Mouse (Mus musculus) lung, postnatal 4 days (tissue): Measurements from ENCODE around the gene Cyb561.

Experiments used
- DNase-seq, 2 experiments: peaks; one replicate each; pipeline ENCODE4 v3.0.0; 2021

Gene Cyb561

DNA sequence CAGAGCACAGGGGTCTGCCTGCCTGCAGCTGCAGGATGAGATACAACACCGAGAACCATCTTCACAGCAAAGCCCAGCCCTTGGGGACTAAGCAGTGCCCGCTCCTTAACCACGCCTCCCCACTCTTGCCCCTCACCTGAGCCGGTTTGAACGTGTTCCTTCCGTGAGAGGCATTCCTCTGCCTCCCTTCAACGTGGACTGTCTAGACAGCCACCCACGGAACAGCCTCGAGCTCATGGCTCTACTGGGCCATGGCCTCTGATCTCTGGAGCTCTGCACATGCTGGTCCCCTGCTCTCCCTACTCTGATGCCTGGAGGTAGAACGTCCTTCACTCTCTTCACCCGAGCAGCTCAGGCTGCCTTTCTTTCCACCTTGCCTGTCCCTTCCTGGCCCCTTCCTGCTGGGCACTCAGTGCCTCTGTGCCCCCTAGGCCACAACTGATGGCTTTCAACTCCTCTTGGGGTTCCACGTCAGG, at the start of gene Cyb561:
Gene Cyb561, minus strand, starts transcription at position 426 of the 476 bp plus-strand sequence.
- no peak for DNase-seq

DNA sequence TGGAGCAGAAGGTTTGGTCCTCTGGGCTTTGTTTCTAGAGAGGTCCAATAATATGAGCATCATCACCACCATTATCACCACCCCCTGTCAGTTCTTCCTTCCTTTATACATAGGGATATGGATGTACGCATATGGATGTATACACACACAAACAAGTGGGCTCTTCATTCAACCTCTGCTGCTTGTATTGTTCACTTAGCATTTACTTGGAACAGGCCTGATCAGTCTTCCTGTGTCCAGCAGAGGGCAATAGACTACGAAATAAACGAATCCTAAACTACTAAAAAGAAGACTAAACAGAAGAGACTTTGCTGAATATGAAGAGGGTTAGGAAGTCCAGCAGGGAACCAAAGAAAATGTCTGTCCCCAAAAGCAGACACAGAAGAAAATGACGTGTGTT, 48.6 kb upstream of the Cyb561 start:
- DNase-seq: peak in 1 of 2 experiments; percentile 20

DNA sequence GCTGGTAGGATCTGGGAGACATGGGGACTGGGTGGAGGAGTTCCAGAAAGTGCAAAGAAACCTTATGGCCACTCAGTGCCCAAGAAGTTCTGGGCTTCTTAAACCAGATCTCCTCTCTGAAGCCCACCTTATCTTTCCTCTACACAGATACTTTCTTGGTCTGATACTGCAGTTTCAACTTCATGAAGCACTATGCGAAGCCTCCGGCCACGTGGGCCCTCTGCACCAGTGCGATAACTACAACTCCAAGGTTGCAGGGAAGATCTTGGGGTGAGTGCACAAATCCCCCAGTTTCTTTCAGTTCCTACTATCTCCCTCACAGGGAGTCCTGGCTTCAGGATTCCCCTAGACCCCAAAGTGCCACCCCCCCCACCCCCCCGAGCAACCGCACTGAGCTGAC, 46.9 kb upstream of the Cyb561 start:
- no peak for DNase-seq

DNA sequence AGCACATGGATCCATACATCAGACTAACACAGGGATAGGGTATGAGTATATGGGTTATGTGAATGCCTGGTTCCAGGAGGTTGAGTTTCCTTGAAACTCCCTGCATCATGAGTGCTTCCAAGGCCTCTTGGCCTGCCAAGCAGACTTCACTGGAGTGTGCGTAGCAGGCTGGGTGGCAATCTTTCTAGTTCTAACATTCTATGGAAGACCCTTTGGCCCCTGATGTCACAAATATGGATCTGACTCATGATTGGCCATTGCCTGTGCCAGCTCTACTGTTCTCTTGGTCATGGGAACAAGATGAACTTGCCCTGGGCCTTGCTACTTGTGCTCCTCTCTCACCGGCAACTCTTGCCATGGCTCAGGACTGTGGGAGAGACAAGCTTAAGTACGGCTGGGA, 41.2 kb upstream of the Cyb561 start, which contains the start of gene Ace3:
Gene Ace3, plus strand, starts transcription at position 301 of the 400 bp plus-strand sequence.
- DNase-seq: no peak

DNA sequence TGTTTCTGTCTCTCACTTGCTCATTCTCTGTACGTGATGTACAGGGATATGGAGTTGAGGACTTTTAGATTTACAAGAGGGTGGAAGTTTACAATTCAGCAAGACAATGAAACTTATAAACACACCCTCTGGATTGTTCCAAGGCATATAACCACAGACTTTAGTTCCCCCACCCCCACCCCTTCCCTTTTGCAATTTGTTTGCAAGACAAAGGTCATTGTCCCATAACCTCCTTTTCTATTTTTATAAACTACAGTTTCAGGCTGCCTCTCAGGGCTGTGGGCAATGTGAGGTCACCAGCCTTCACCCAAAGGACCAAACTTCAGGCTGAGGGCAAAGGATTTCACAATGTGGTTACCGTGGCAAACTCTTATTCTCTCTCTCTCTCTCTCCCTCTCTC, 37.1 kb upstream of the Cyb561 start:
- peak; percentile 39 to 43 for DNase-seq

DNA sequence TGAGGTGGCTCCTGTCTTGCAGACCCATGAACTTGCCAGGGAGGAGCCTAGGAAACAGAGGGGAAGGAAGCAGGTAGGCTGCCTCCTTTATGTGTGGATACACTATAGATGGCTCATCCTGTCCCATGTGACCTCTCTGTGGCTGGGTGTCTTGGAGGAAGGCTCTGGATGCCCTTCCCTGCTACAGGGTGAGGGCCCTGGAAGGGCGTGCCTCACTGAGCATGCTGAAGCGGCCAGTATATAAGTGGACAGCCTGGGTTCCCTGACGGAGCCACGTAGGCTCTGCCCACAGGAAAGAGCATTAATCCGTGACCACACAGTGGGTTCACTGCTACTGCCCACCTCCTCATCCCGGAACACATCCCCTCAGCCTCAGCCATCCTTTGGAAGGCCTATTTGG, 36.3 kb upstream of the Cyb561 start:
- DNase-seq: peak; percentile 63 to 84

DNA sequence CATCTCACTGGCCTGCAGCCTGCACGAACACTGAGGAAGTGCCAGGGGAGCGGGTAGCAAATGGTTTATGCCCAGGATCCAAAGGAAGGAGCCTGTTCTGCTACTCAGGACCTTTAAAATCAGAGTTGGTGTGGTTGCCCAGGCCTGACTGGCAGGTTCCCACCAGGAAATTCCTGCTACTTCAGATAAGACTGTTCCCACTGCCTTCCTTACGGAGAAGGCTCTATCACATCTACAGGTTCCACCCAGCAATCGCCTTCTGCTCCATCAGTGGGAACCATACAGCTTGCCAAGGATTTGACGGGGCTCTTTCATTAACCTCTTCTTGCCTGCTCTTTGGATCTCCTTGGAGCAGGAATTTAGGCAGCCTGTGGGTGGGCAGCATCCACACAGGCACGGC, 34.3 kb upstream of the Cyb561 start:
- DNase-seq: peak; percentile 66 to 78

DNA sequence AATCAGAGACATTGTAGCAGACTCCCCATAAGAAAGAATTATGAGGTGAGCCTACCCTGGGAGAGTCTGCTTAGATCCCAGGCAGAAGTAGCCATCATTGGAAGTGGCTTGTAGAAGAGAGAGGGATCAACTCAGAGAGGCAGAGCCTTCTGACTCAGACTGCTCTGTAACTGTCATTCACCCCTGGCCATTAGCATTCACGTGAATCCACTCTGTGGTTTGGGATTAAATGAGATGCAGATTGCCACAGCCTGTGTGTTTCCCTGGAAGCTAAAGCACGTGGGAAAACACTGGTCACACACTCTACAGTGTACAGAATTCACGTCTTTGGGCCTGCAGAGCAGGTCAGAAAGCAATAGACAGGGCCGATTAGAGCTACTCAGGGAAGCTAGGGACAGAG, 31.3 kb upstream of the Cyb561 start:
- no peak for DNase-seq

DNA sequence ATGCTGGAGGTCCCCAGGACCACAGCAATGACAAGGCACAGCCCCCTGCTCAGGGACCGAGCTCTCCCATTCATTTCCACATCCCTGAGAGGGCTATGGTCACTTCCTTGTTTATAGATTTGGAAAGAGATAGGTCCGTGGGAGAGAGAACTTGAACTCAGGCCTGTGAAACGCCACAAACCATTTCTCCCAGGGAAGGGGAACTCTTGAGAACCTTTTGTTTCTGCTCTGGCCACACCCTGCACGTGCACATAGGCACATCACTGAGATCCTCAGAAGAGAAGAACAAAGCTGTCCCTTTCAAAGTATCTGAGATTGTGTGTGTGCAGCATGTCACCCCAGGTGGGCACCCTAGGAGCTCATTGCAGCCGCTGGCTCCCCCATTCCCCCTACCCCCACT, 25.5 kb upstream of the Cyb561 start:
- DNase-seq: no peak

DNA sequence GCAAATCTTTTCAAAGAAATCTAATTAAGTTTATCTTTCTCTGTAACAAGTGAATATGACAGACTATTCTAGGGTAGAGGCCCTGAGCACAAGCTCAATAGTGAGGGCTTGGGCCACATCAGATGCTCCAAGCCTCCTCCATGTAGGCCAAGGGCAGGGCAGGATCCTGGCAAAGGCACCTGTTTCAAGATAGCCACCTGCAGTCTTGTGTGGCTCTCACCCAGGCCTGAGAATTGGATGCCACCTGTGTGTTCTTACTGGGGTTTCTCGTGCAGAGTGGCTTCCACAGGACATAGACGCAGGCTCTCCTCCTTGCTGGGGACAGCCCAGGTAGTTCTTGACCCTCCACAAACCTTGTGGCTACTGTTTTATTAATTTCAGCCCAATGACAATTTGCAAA, 25.1 kb upstream of the Cyb561 start:
- DNase-seq: no peak

DNA sequence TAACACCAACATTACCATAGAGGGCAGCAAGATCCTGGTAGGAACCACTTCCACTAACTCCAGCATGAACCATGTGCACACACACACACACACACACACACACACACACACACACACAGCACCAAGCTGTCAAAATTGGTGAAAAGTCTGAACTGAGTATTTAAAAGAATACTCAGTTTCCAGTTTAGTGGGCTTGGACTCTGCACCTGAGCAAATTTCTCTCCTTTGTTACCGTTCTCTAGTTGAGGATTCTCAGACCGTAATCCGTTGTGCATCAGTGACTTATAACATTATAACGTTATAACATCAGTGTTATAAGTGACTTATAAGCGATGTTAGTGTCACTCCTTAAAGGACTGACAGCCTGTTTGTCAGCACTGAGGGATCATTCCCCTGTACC, 22.5 kb upstream of the Cyb561 start:
- DNase-seq: no peak

DNA sequence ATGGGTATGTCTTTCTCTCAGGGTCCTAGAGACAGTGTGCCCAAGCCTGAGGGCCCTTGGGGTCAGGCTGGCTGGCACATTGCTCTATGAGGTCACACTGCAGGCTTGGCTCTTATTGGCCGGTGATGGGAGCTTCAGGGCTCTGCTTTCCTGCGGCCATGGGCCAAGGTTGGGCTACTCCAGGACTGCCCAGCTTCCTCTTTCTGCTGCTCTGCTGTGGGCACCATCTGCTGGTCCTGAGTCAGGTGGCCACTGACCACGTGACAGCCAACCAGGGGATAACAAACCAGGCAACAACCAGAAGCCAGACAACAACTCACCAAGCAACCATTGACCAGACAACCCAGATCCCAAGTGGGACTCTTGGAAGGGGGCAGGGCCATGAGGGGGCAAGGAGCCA, 21.9 kb upstream of the Cyb561 start:
- DNase-seq: no peak

DNA sequence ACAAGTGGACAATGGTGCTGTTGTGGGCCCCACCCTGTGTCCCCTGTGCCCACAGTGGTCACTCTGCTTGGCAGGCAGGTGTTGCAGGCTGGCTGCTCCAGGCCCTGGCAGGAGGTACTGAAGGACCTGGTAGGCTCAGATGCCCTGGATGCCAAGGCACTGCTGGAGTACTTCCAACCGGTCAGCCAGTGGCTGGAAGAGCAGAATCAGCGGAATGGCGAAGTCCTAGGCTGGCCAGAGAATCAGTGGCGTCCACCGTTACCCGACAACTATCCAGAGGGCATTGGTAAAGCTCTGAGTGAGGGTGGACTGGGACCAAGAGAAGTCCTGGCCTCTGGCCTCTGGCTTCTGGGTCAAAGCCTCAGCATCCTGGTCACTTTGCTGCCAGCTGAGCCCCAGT, 21.5 kb upstream of the Cyb561 start:
- DNase-seq: no peak

DNA sequence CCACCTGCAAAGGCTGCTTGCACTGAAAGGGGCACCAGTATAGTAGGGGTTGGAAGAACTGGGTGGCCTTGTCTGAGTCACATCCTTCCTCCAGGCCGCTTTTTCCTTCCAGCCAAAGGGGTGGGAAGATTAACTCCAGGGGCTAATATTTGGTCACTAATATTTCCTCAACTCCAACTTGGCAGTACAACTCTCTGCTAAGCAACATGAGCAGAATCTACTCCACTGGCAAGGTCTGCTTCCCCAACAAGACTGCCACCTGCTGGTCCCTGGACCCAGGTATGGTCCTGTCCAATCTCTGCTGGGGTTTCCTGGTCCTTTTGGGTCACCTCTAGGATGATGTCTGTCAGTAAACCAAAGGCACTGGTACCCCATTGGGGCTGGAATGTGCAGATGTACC, 16.4 kb upstream of the Cyb561 start:
- DNase-seq: peak; percentile 69 to 77

DNA sequence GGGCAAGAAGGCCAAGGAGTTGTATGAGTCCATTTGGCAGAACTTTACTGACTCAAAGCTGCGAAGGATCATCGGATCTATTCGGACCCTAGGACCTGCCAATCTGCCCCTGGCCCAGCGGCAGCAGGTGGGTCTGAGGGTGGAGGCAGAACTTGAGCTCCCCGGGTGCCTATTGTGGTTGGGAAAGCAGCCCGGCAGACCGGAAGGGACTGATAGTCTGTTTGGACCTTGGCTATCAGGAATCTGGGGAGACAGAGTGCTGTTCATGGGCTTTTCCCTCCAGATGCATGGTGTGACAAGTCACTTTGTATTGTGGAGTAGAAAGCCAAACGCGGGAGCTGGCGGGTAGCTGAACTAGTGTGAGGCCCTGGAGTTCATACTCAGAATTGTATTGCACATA, 15.8 kb upstream of the Cyb561 start:
- peak in 1 of 2 experiments; percentile 31 for DNase-seq

DNA sequence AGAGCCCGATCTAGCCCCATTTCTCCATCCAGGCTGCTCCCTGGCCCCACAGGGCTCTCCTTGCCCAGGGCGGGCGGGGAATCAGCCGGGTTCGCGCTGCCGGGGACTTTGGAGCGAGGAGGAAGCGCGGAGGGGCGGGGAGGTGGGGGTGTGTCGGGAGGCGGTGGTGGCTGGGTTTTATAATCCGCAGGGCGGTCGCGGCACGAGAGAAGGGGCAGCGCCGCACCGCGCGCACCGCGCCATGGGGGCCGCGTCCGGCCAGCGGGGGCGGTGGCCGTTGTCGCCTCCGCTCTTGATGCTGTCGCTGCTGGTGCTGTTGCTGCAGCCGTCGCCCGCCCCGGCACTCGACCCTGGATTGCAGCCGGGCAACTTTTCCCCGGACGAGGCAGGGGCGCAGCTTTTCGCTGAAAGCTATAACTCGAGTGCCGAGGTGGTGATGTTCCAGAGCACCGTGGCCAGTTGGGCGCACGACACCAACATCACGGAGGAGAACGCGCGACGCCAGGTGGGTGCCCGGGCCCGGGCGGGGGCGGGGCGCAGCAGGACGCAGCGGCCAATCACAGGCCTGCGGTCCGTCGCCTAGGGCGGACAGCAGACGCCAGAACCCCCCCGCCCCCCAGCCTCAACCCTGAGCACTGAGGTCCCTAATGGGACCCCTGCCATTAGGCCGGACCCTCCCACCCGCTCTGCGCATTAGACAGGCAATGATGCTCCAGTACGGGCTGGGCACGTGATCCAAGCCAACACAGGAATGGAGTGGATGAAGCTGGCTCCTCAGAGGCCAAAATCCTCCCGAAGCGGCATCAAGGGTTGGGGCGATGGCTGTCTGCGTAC, 14.8 kb upstream of the Cyb561 start, which contains the start of gene Ace:
Gene Ace, plus strand, starts transcription at position 205 of the 834 bp plus-strand sequence.
- DNase-seq: peak; percentile 65 to 70

DNA sequence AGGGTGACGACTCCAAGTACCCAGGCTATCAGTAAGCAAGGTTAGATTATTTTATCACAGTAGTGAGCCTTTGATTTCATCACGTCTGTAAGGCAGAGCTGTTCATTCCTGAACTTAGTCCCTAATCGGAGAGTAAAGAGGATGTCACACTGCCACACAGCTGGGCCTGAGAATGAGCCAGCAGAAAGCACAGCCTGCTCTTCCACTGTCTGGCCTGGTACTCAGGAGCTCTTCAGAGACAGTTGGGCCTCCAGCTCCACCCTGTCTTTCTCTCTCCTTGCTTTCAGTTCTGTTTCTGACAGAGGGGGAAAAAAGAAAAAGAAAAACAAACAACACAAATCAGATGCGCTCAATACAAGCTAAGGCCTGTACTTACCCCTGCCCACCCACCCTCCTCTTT, 13.2 kb upstream of the Cyb561 start:
- no peak for DNase-seq

DNA sequence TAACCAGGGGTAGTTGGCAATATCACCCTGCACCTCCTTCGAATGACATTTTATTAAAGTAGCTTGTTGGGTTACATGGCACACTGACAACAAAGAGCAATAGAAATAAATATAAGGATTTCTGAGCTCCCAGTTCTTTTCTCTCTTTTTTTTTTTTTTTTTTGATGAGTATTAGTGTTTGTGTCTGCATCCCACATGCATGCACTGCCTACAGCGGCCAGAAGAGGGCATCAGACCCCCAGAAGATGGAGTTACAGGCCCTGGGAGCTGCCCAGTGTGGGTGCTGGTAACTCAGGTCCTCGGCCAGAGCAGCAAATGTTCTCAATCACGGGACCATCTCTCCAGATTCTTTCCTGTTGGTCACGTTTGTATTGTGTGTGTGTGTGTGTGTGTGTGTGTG, 11.6 kb upstream of the Cyb561 start:
- DNase-seq: no peak

DNA sequence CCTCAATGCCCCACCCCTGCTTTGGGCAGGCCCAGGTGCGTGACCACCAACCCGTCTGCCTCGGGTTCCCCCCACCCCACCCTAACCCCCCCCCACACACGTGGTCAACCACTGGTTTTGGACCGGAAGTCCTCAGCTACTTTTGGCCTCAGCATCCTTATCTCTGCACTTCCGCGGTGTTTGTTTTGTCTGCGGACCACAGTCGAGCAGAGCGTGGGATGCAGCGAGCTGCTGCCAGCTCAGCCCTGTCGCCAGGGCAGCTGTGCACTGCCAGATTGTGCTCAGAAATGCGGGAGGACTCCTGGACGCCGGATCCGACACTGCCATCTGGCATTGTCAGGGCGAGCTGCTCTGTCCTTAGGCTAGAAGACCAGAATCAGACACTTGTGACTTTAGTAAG, 6.2 kb upstream of the Cyb561 start:
- peak; percentile 50 to 80 for DNase-seq

DNA sequence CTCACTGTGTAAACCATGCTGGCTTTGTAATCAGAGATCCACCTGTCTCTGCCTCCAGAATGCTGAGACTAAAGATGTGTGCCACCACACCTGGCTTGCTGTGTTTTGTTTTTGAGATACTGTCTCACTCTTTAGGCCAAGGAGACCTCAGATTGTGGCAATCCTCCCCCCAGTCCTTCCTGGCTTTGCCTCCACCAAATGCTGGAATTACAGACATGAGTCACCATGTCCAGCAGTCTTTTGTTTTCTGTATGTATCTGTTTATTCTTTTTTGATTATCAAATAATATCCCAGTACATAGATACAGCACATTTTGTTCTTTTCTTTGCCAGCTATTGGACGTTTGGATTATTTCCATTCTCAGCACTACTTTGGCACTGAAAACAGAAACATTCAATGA, 5.4 kb upstream of the Cyb561 start:
- no peak for DNase-seq

DNA sequence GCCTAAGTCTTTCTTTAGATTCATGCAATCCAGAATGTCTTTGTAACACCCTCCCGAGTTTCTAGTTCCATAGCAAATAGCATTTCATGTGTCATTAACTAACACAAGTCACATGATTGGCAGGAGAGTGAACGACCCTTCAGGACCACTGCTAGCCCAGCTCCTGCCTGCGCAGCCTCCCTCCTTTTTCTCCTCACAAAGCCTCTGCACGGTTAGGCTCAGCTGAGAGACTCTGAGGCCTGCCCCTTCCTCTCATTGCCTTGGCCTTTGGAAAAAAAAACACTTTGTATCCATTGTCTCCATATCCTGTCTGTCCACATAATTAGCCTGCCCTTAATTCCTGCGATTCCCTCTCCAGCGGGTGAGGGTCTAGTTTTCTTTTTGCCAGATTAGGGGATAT, 4.4 kb upstream of the Cyb561 start:
- DNase-seq: no peak

DNA sequence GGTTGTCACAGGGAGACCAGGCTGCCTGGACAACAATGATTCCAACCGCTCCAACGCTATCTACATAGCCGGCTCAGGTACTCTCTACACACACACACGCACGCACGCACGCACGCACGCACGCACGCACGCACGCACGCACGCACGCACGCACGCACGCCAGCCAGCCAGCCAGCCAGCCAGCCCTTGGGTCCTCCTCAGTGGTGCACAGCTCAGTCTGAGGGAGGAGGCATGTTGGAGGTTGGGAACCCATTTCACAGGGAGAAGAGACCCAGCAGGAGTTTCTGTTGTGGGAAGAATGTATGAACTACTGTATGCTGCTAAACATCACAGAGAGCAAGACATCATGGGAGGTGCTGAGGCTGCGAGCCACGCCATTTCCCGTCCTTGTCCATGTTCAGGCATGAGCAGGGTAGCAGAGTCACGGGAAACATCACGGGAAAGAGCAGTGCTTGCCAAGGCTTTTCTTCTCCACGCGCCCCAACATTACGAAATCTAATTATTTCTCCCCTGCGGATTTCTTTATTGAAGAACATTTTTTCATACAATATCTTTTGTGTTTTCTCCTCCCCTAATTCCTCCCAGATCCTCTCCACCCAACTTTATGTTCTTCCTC, 2.8 kb upstream of the Cyb561 start:
- DNase-seq: no peak

DNA sequence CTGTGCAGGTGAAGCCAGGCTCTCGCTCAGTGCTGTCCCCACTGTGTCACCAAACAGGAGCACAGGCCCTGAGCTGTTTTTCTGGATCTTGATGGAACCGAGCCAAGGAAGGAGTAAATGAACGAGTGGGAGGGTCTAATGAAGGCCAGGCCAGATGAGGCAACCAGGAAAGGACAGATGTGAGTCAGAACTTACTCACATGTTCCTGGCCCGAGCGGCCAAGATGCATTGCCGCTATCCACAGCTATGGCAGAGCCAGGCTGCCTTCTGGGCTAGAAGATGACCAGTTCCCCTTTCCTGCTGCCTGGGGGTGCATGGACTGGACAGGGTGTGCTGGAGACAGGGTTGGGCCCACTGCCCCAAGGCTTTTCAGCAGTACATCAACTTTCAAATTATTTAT, 266 bp upstream of the Cyb561 start:
- DNase-seq: peak in 1 of 2 experiments; percentile 49

DNA sequence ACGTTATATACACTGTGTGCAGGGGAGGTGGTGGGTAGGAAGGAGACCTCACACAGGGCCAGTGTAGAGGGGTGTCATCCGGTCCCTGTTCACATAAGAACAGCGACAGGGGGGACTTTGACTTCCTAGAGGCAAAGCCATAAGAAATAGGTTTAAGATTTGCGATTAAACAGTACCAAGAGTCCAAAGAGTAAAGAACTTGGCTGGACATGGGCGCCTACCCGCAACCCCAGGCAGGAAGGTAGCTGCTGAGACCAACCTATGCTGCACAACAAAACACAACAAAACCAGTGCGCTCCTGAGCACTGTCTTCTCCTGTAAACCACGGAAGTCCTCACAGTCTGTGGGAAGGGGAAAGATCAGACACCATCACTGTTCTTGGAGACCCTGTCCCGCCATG, 1.0 kb downstream of the Cyb561 start:
- DNase-seq: no peak
